Mouse (Mus musculus) kidney, adult 2 months (tissue): ENCODE data around the gene BC055324.

Experiments
- CTCF ChIP-seq: fragments of 200-500 bp; conservative IDR thresholded peaks from 2 replicates; pipeline ENCODE4 v1.5.1; 2011; ENCODE audit warnings: low read depth, mild to moderate bottlenecking, control low read depth, low read length, moderate library complexity, mixed read lengths; ENCODE audit not compliant: insufficient read depth, insufficient read length
- POLR2A ChIP-seq: fragments of 200-500 bp; IDR thresholded peaks from one replicate; pipeline ENCODE4 v1.6.1; 2011; ENCODE audit warnings: low read depth, low read length, control low read depth

DNA sequence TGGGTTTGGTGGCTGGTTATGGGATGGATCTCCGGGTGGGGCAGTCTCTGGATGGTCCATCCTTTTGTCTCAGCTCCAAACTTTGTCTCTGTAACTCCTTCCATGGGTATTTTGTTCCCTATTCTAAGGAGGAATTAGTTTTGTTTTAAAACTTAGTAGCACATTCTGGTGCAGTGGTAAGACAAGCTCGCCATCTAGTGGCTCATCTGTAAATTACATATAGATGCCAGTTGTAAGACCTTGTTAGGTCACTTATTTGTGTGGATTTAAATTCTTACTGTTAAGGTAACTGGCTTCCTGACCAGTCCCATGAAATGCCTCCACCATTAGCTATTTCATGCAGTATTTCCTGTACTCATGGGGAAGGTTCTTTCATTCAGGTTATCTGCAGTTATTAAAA is 84.3 kb downstream of the BC055324 start:
- TF ChIP-seq CTCF: no peak
- TF ChIP-seq POLR2A: no peak
